Mouse (Mus musculus) bone marrow, adult 2 months (tissue): ENCODE measurements around the gene Plau.

Experiments
- CTCF ChIP-seq: fragments of 200-500 bp; IDR thresholded peaks from 2 replicates; pipeline ENCODE4 v1.5.1; 2011; ENCODE audit warnings: low read length, control low read depth; ENCODE audit not compliant: control insufficient read depth, insufficient read depth
- POLR2A ChIP-seq: fragments of 200-500 bp; IDR thresholded peaks from 2 replicates; pipeline ENCODE4 v1.6.1; 2011; ENCODE audit warnings: low read depth, mild to moderate bottlenecking, control low read depth, low read length, borderline replicate concordance; ENCODE audit not compliant: control insufficient read depth

- TF ChIP-seq CTCF (no peak), POLR2A (no peak)
These were observed 37.5 kb downstream of the Plau start for GRCm38 (mm10) chr14:20873931-20874330.
